Mouse (Mus musculus) ES-E14 (cell line): ENCODE measurements around the gene Phf1.

Source experiments
- CHD2 ChIP-seq: IDR thresholded peaks from 2 replicates; pipeline ENCODE4 v1.6.1; 2014; ENCODE audit warnings: mild to moderate bottlenecking, low read depth, low read length, inconsistent platforms
- HCFC1 ChIP-seq: IDR thresholded peaks from 2 replicates; pipeline ENCODE4 v1.6.1; 2012; ENCODE audit warnings: low read length, inconsistent platforms, borderline replicate concordance; ENCODE audit not compliant: insufficient read depth
- MAFK ChIP-seq: IDR thresholded peaks from 2 replicates; pipeline ENCODE4 v1.6.1; 2014; ENCODE audit warnings: mild to moderate bottlenecking, low read depth, low read length, inconsistent platforms; ENCODE audit not compliant: insufficient read depth
- ZC3H11A ChIP-seq: IDR thresholded peaks from 2 replicates; pipeline ENCODE4 v1.6.1; 2012; ENCODE audit warnings: low read depth, mild to moderate bottlenecking, inconsistent platforms, low read length, borderline replicate concordance

DNA sequence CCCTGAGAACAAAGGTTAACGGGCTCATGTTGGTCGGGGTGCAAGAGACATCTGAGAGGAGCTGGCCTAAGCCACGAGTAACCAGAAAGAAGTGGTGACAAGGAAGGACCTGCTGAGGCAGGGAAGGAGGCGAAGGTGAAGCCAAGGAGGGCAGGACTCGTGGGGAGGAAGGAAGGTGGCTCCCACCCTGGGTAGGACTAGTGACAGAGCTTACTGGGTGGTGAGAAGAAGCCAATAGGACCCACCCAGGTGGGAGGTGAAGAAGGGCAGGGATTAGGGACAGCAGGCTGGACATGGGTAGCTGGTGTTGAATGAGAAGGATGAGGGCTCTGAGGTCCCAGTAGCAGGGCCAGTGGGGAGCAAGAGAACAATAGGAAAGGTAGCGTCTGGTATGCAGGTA lies 20.3 kb downstream of the Phf1 start:
- no peak for TF ChIP-seq CHD2
- TF ChIP-seq MAFK: no peak
- no peak for TF ChIP-seq HCFC1
- TF ChIP-seq ZC3H11A: no peak
